Mouse (Mus musculus) MEL (cell line): ENCODE data around the gene Kcnk3. TPM values are rescaled to one million over a fixed set of nuclear protein-coding genes. Genes with fewer than 3 reads are reported as not detected.

Experiments used
- DNase-seq: peaks from one replicate; pipeline ENCODE4 v3.0.0; 2011; ENCODE audit warnings: low read depth, low spot score
- H3K27ac ChIP-seq: 2 replicates; pipeline ENCODE4 v1.5.1; 2012; ENCODE audit warnings: low read depth, mild to moderate bottlenecking, control low read depth, low read length, moderate library complexity; ENCODE audit not compliant: control insufficient read depth
- H3K27me3 ChIP-seq, 2 experiments: fragments of 150-350 bp in 1 of 2; sonication (generic) in 1 of 2; 2 replicates each; pipeline ENCODE4 v1.6.1; 2012; ENCODE audit warnings: low read length in 2 of 2, mild to moderate bottlenecking in 2 of 2, improper control_type of control experiment in 1 of 2, moderate library complexity in 1 of 2; ENCODE audit not compliant: insufficient read depth in 2 of 2, control insufficient read depth in 1 of 2
- H3K36me3 ChIP-seq, 2 experiments: 2 replicates each; pipeline ENCODE4 v1.6.1; 2012 to 2014; ENCODE audit warnings: low read length in 2 of 2, improper control_type of control experiment in 1 of 2, inconsistent platforms in 1 of 2, mild to moderate bottlenecking in 1 of 2; ENCODE audit not compliant: insufficient read depth in 2 of 2, control insufficient read depth in 1 of 2
- H3K4me1 ChIP-seq, 2 experiments: fragments of 150-350 bp in 1 of 2; sonication (generic) in 1 of 2; 2 replicates each; pipeline ENCODE4 v1.6.1; 2012; ENCODE audit warnings: low read length in 2 of 2, improper control_type of control experiment in 1 of 2, mild to moderate bottlenecking in 1 of 2; ENCODE audit not compliant: insufficient read depth in 2 of 2, control insufficient read depth in 1 of 2
- H3K4me3 ChIP-seq, 2 experiments: fragments of 150-350 bp in 1 of 2; sonication (generic) in 1 of 2; 2 replicates each; pipeline ENCODE4 v1.5.1; 2012; ENCODE audit warnings: low read depth in 2 of 2, low read length in 2 of 2, mild to moderate bottlenecking in 2 of 2, moderate library complexity in 2 of 2, control low read depth in 1 of 2, improper control_type of control experiment in 1 of 2; ENCODE audit not compliant: control insufficient read depth in 1 of 2, insufficient read depth in 1 of 2
- H3K79me2 ChIP-seq: 2 replicates; pipeline ENCODE4 v1.6.1; 2012; ENCODE audit warnings: mild to moderate bottlenecking, low read length, moderate library complexity; ENCODE audit not compliant: control insufficient read depth, poor library complexity, insufficient read depth
- H3K9ac ChIP-seq: 2 replicates; pipeline ENCODE4 v1.6.1; 2012; ENCODE audit warnings: low read depth, mild to moderate bottlenecking, control low read depth, low read length, moderate library complexity; ENCODE audit not compliant: control insufficient read depth, poor library complexity, severe bottlenecking
- H3K9me3 ChIP-seq: fragments of 150-350 bp; sonication (generic); replicated peaks from 2 replicates; pipeline ENCODE4 v1.6.1; 2012; ENCODE audit warnings: mild to moderate bottlenecking, low read length, improper control_type of control experiment, moderate library complexity; ENCODE audit not compliant: insufficient read depth
- CHD1 ChIP-seq: IDR thresholded peaks from 2 replicates; pipeline ENCODE4 v1.6.1; 2012; ENCODE audit warnings: low read depth, mild to moderate bottlenecking, inconsistent platforms, low read length, improper control_type of control experiment
- CHD2 ChIP-seq: IDR thresholded peaks from 2 replicates; pipeline ENCODE4 v1.6.1; 2011; ENCODE audit warnings: low read length, improper control_type of control experiment
- CTCF ChIP-seq, 3 experiments: IDR thresholded peaks in 2 of 3; conservative IDR thresholded peaks in 1 of 3; 2 replicates each; pipeline ENCODE4 v1.5.1; 2011 to 2012; ENCODE audit warnings: low read length in 3 of 3, low read depth in 2 of 3, mild to moderate bottlenecking in 2 of 3, improper control_type of control experiment in 1 of 3, inconsistent platforms in 1 of 3, mixed read lengths in 1 of 3, moderate library complexity in 1 of 3; ENCODE audit not compliant: control insufficient read depth in 1 of 3, insufficient read depth in 1 of 3, poor library complexity in 1 of 3, severe bottlenecking in 1 of 3
- ELF1 ChIP-seq: IDR thresholded peaks from 2 replicates; pipeline ENCODE4 v1.6.1; 2014; ENCODE audit warnings: low read depth, mild to moderate bottlenecking, inconsistent platforms, low read length, improper control_type of control experiment, moderate library complexity
- EP300 ChIP-seq, 2 experiments: IDR thresholded peaks; 2 replicates each; pipeline ENCODE4 v1.6.1; 2011; ENCODE audit warnings: improper control_type of control experiment in 2 of 2, low read length in 2 of 2, low read depth in 1 of 2, mild to moderate bottlenecking in 1 of 2
- GATA1 ChIP-seq: IDR thresholded peaks from 2 replicates; pipeline ENCODE4 v1.6.1; 2011; ENCODE audit warnings: low read depth, low read length, improper control_type of control experiment
- KAT2A ChIP-seq: conservative IDR thresholded peaks from 2 replicates; pipeline ENCODE4 v1.6.1; 2012; ENCODE audit warnings: low read depth, low read length, improper control_type of control experiment, inconsistent platforms
- MAFK ChIP-seq: IDR thresholded peaks from 2 replicates; pipeline ENCODE4 v1.6.1; 2011; ENCODE audit warnings: low read depth, mild to moderate bottlenecking, low read length, improper control_type of control experiment, borderline replicate concordance
- MAX ChIP-seq: IDR thresholded peaks from 2 replicates; pipeline ENCODE4 v1.6.1; 2011; ENCODE audit warnings: low read length, improper control_type of control experiment
- MXI1 ChIP-seq: IDR thresholded peaks from 2 replicates; pipeline ENCODE4 v1.6.1; 2011; ENCODE audit warnings: mild to moderate bottlenecking, low read depth, low read length, improper control_type of control experiment
- MYB ChIP-seq: IDR thresholded peaks from 2 replicates; pipeline ENCODE4 v1.6.1; 2011; ENCODE audit warnings: mild to moderate bottlenecking, low read depth, low read length, improper control_type of control experiment
- NELFE ChIP-seq: IDR thresholded peaks from 2 replicates; pipeline ENCODE4 v1.6.1; 2011; ENCODE audit warnings: low read depth, low read length, improper control_type of control experiment
- NRF1 ChIP-seq: IDR thresholded peaks from 2 replicates; pipeline ENCODE4 v1.6.1; 2014; ENCODE audit warnings: low read depth, mild to moderate bottlenecking, inconsistent platforms, low read length, improper control_type of control experiment, moderate library complexity; ENCODE audit not compliant: poor library complexity, insufficient read depth, severe bottlenecking
- POLR2A ChIP-seq, 2 experiments: IDR thresholded peaks; 2 replicates each; pipeline ENCODE4 v1.6.1; 2011 to 2012; ENCODE audit warnings: low read length in 2 of 2, mild to moderate bottlenecking in 2 of 2, control low read depth in 1 of 2, improper control_type of control experiment in 1 of 2, low read depth in 1 of 2, moderate library complexity in 1 of 2; ENCODE audit not compliant: control insufficient read depth in 1 of 2, insufficient read depth in 1 of 2, poor library complexity in 1 of 2
- POLR2AphosphoS2 ChIP-seq: IDR thresholded peaks from 2 replicates; pipeline ENCODE4 v1.6.1; 2011; ENCODE audit warnings: low read length, improper control_type of control experiment
- RCOR1 ChIP-seq: IDR thresholded peaks from 2 replicates; pipeline ENCODE4 v1.6.1; 2012; ENCODE audit warnings: low read depth, mild to moderate bottlenecking, inconsistent platforms, low read length, improper control_type of control experiment
- SIN3A ChIP-seq: IDR thresholded peaks from 2 replicates; pipeline ENCODE4 v1.6.1; 2012; ENCODE audit warnings: low read length, improper control_type of control experiment, inconsistent platforms
- TCF12 ChIP-seq: IDR thresholded peaks from 2 replicates; pipeline ENCODE4 v1.6.1; 2014; ENCODE audit warnings: low read depth, mild to moderate bottlenecking, inconsistent platforms, low read length, improper control_type of control experiment, moderate library complexity
- UBTF ChIP-seq: IDR thresholded peaks from 2 replicates; pipeline ENCODE4 v1.6.1; 2012; ENCODE audit warnings: low read depth, mild to moderate bottlenecking, inconsistent platforms, low read length, improper control_type of control experiment, moderate library complexity, borderline replicate concordance; ENCODE audit not compliant: insufficient read depth
- USF1 ChIP-seq: IDR thresholded peaks from 2 replicates; pipeline ENCODE4 v1.6.1; 2014; ENCODE audit warnings: low read depth, mild to moderate bottlenecking, inconsistent platforms, low read length, improper control_type of control experiment, moderate library complexity
- ZKSCAN1 ChIP-seq: IDR thresholded peaks from 2 replicates; pipeline ENCODE4 v1.6.1; 2012; ENCODE audit warnings: low read depth, mild to moderate bottlenecking, inconsistent platforms, low read length, improper control_type of control experiment, moderate library complexity
- polyA plus RNA-seq, 2 experiments: library from polyadenylated mRNA; stranded (reverse) in 1 of 2; unstranded in 1 of 2; fragments of >175 nt in 1 of 2; fragments of >200 nt in 1 of 2; gene quantifications; 2 replicates each; pipeline versions ENCODE4 v1.2.1 to v1.2.4; 2012; ENCODE audit warnings: low replicate concordance in 2 of 2, low read depth in 1 of 2; ENCODE audit not compliant: insufficient read length in 2 of 2, insufficient read depth in 1 of 2, missing spikeins in 1 of 2
- total RNA-seq: library from RNA; depleted of rRNA; stranded (reverse); fragments of 300-350 nt; gene quantifications from 2 replicates; pipeline ENCODE4 v1.2.3, GENCODE M21; 2012

Gene Kcnk3
- total and polyA plus RNA-seq, 3 experiments: not detected

GRCm38 (mm10) chr5:30551022-30551638 is 36.8 kb upstream of the Kcnk3 start:
- Histone ChIP-seq H3K9me3 (no peaks in the 10 kb centered on the region), H3K9ac (no peak overlapping the region)
- no peak for TF ChIP-seq EP300 (IDR thresholded peaks at IDR 0.05; ENCODE audit: low read depth in 1 of 2, low read length in 2 of 2)
- no peak for TF ChIP-seq POLR2AphosphoS2
- no peak for TF ChIP-seq USF1
- TF ChIP-seq KAT2A: no peak
- no peak for TF ChIP-seq ELF1
- TF ChIP-seq ZKSCAN1: no peak
- no peak for TF ChIP-seq MXI1
- TF ChIP-seq MAFK: no peak
- no peak for TF ChIP-seq CHD2
- TF ChIP-seq, all 39 proteins: peak for 0
- H3K27me3 ChIP-seq: peaks cover 32 to 51% of the 10 kb centered on the region in 2 experiments
- no peaks in the 10 kb centered on the region for H3K79me2 ChIP-seq
- no peaks in the 10 kb centered on the region for H3K36me3 ChIP-seq
- H3K4me1 ChIP-seq: no peaks in the 10 kb centered on the region
- no peak for DNase-seq
- no peak overlapping the region for H3K27ac ChIP-seq
- no peak overlapping the region for H3K4me3 ChIP-seq

DNA sequence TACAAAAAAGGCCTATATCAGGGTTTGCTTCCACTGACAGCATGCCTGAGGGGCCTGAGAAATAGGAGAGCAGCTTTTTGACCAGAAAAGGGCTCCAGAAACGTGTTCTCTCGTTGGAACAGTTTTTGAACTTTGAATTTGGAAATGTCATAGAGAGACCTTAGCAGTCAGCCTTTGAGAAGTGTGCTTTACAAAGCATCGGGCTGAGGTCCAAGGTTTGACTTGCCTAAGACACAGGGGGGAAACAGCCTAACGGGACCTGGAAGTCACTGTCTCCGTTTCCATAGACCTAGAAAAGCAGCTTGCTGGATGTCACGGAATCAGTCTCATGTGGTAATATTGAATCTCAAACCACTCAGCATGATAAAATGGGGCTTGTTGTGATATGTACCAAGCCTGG is 36.0 kb upstream of the Kcnk3 start:
- no peak for TF ChIP-seq MXI1
- no peak for TF ChIP-seq RCOR1
- no peak for TF ChIP-seq ZKSCAN1
- TF ChIP-seq EP300 (IDR thresholded peaks at IDR 0.05; ENCODE audit: low read depth in 1 of 2, low read length in 2 of 2): no peak
- TF ChIP-seq NRF1: no peak
- TF ChIP-seq POLR2A (IDR thresholded peaks at IDR 0.05; ENCODE audit: control insufficient read depth in 1 of 2, insufficient read depth in 1 of 2, low read depth in 1 of 2, low read length in 2 of 2, poor library complexity in 1 of 2): no peak
- no peak for TF ChIP-seq MYB
- no peak for TF ChIP-seq NELFE
- TF ChIP-seq GATA1: no peak
- no peak for TF ChIP-seq CHD1
- TF ChIP-seq SIN3A: no peak
- TF ChIP-seq ELF1: no peak
- TF ChIP-seq UBTF: no peak
- TF ChIP-seq MAX: no peak
- TF ChIP-seq USF1: no peak
- no peak for TF ChIP-seq TCF12
- no peak for TF ChIP-seq CTCF (IDR thresholded peaks at IDR 0.05 in 2 of 3, conservative IDR thresholded peaks at IDR 0.05 in 1 of 3; ENCODE audit: control insufficient read depth in 1 of 3, insufficient read depth in 1 of 3, low read depth in 2 of 3, low read length in 3 of 3, poor library complexity in 1 of 3, severe bottlenecking in 1 of 3)
- Histone ChIP-seq H3K36me3 (no peaks in the 10 kb centered on the region), H3K9me3 (no peaks in the 10 kb centered on the region), H3K9ac (no peak overlapping the region), H3K79me2 (no peaks in the 10 kb centered on the region), H3K27ac (no peak overlapping the region), H3K27me3 (peaks cover 29 to 43% of the 10 kb centered on the region in 2 experiments), H3K4me1 (no peaks in the 10 kb centered on the region), H3K4me3 (no peak overlapping the region)
- no peak for DNase-seq
